Mouse (Mus musculus): ENCODE measurements around the gene Dnah8. TPM values are rescaled to one million over a fixed set of nuclear protein-coding genes. Genes with fewer than 3 reads are reported as not detected.

Gene Dnah8
- total RNA-seq, 2 experiments from 2014 or later = 0.46 to 1.6 TPM

- no peak for DNase-seq (ENCODE audit: low spot score in 2 of 2)
These were observed 119.8 kb downstream of the Dnah8 start for GRCm38 (mm10) chr17:30743947-30744346.

- DNase-seq (ENCODE audit: low spot score in 2 of 2) = peak; percentile 75 to 80
These were observed 122.2 kb downstream of the Dnah8 start for GRCm38 (mm10) chr17:30746056-30747024.

- no peak for DNase-seq (ENCODE audit: low spot score in 2 of 2)
These were observed 125.2 kb downstream of the Dnah8 start for GRCm38 (mm10) chr17:30749391-30749790.

- DNase-seq (ENCODE audit: low spot score in 2 of 2) = no peak
These were observed 126.1 kb downstream of the Dnah8 start for GRCm38 (mm10) chr17:30750269-30750668.

- peak; percentile 53 to 54 for DNase-seq (ENCODE audit: low spot score in 2 of 2)
These were observed 128.2 kb downstream of the Dnah8 start for GRCm38 (mm10) chr17:30752370-30752818.

- DNase-seq (ENCODE audit: low spot score in 2 of 2) = no peak
These were observed 129.0 kb downstream of the Dnah8 start for GRCm38 (mm10) chr17:30753201-30753600.

- DNase-seq (ENCODE audit: low spot score in 2 of 2) = no peak
These were observed 132.6 kb downstream of the Dnah8 start for GRCm38 (mm10) chr17:30756771-30757170.

- DNase-seq (ENCODE audit: low spot score in 2 of 2) = no peak
These were observed 136.2 kb downstream of the Dnah8 start for GRCm38 (mm10) chr17:30760307-30760706.

GRCm38 (mm10) chr17:30764276-30764675 is 140.1 kb downstream of the Dnah8 start:
- no peak for DNase-seq (ENCODE audit: low spot score in 2 of 2)

GRCm38 (mm10) chr17:30774416-30774815 is 150.3 kb downstream of the Dnah8 start:
- no peak for DNase-seq (ENCODE audit: low spot score in 2 of 2)

- DNase-seq (ENCODE audit: low spot score in 2 of 2) = no peak
These were observed 150.9 kb downstream of the Dnah8 start for GRCm38 (mm10) chr17:30775096-30775495.

- DNase-seq (ENCODE audit: low spot score in 2 of 2) = no peak
These were observed 156.9 kb downstream of the Dnah8 start for GRCm38 (mm10) chr17:30781046-30781445.

GRCm38 (mm10) chr17:30782286-30782685 is 158.1 kb downstream of the Dnah8 start:
- DNase-seq (ENCODE audit: low spot score in 2 of 2) = no peak

GRCm38 (mm10) chr17:30788361-30788760 is 164.2 kb downstream of the Dnah8 start:
- no peak for DNase-seq (ENCODE audit: low spot score in 2 of 2)

GRCm38 (mm10) chr17:30790816-30791215 is 166.7 kb downstream of the Dnah8 start:
- DNase-seq (ENCODE audit: low spot score in 2 of 2) = no peak

GRCm38 (mm10) chr17:30792396-30792795 is 168.2 kb downstream of the Dnah8 start:
- DNase-seq (ENCODE audit: low spot score in 2 of 2) = no peak

GRCm38 (mm10) chr17:30796616-30797015 is 172.5 kb downstream of the Dnah8 start:
- DNase-seq (ENCODE audit: low spot score in 2 of 2) = no peak

GRCm38 (mm10) chr17:30800261-30800985 is 176.3 kb downstream of the Dnah8 start:
- DNase-seq (ENCODE audit: low spot score in 2 of 2) = no peak

GRCm38 (mm10) chr17:30803668-30804067 is 179.5 kb downstream of the Dnah8 start:
- DNase-seq (ENCODE audit: low spot score in 2 of 2) = no peak

- DNase-seq (ENCODE audit: low spot score in 2 of 2) = no peak
These were observed 180.8 kb downstream of the Dnah8 start for GRCm38 (mm10) chr17:30804955-30805354.

GRCm38 (mm10) chr17:30805511-30806059 is 181.4 kb downstream of the Dnah8 start:
- no peak for DNase-seq (ENCODE audit: low spot score in 2 of 2)
